Mouse (Mus musculus) embryonic facial prominence, embryonic 12.5 days (tissue): ENCODE measurements around the gene Rpl26. TPM values are rescaled to one million over a fixed set of nuclear protein-coding genes. Genes with fewer than 3 reads are reported as not detected.

Experiments used
- ATAC-seq: fragments of 200-750 bp; cut with Nextera tagmentation; 2 replicates; pipeline ENCODE4 v1.8.0; 2017; ENCODE audit not compliant: insufficient number of reproducible peaks, insufficient read depth, low FRiP score, low TSS enrichment
- H3K27ac ChIP-seq: fragments of 300-500 bp; sonication (generic); 2 replicates; pipeline ENCODE4 v1.5.1; 2016; ENCODE audit warnings: mild to moderate bottlenecking
- H3K27me3 ChIP-seq: fragments of 300-500 bp; sonication (generic); 2 replicates; pipeline ENCODE4 v1.6.1; 2016; ENCODE audit warnings: mild to moderate bottlenecking, moderate library complexity
- H3K36me3 ChIP-seq: fragments of 300-500 bp; sonication (generic); 2 replicates; pipeline ENCODE4 v1.6.1; 2016; ENCODE audit warnings: mild to moderate bottlenecking
- H3K4me1 ChIP-seq: fragments of 300-500 bp; sonication (generic); 2 replicates; pipeline ENCODE4 v1.6.1; 2016
- H3K4me2 ChIP-seq: fragments of 300-500 bp; sonication (generic); replicated peaks from 2 replicates; pipeline ENCODE4 v1.6.1; 2016; ENCODE audit warnings: mild to moderate bottlenecking, moderate library complexity
- H3K4me3 ChIP-seq: fragments of 300-500 bp; sonication (generic); 2 replicates; pipeline ENCODE4 v1.5.1; 2016; ENCODE audit warnings: mild to moderate bottlenecking
- H3K9ac ChIP-seq: fragments of 300-500 bp; sonication (generic); 2 replicates; pipeline ENCODE4 v1.6.1; 2016; ENCODE audit warnings: mild to moderate bottlenecking, moderate library complexity
- H3K9me3 ChIP-seq: fragments of 300-500 bp; sonication (generic); 2 replicates; pipeline ENCODE4 v1.6.1; 2016; ENCODE audit warnings: mild to moderate bottlenecking, moderate library complexity
- WGBS: fragments of 180-500 bp; shearing (Covaris S2); methylation state at CpG from one replicate; pipeline ENCODE4 v1.1.7; 2016; 5-methylcytosine and 5-hydroxymethylcytosine counted together
- polyA plus RNA-seq: library from polyadenylated mRNA; unstranded; fragments of >200 nt; fragmentation: Nextera tagmentation; extraction: Ambion mirVana; gene quantifications from 2 replicates; pipeline ENCODE4 v1.2.1, GENCODE M21; 2016

The Rpl26 gene
- polyA plus RNA-seq: 915 and 939 TPM in 2 replicates

- Histone ChIP-seq H3K9ac (peak within 1 kb of the TSS; percentile 88), H3K27ac (peak within 1 kb of the TSS; percentile 95), H3K4me2 (peak within 1 kb of the TSS; percentile 61), H3K27me3 (0 out of 2 replicates have a peak, but pooled peaks cover 2% of the 10 kb centered on the region), H3K4me3 (peak within 1 kb of the TSS; percentile 91), H3K4me1 (peaks cover 10% of the 10 kb centered on the region), H3K9me3 (no peaks in the 10 kb centered on the region), H3K36me3 (peaks cover 37% of the 10 kb centered on the region)
- WGBS: under 1% methylated on average over 52 of the region's 52 CpGs
- ATAC-seq: peak; percentile 86
Observed at GRCm38 (mm10) chr11:68901351-68902046, at the start of gene Rpl26. Gene Rpl26 (plus strand): TSS chr11:68901583.

GRCm38 (mm10) chr11:68851644-68852485 is 49.5 kb upstream of the Rpl26 start:
- Histone ChIP-seq H3K4me1 (peaks cover 17% of the 10 kb centered on the region), H3K36me3 (no peaks in the 10 kb centered on the region), H3K27ac (peak overlapping the region; percentile 97), H3K27me3 (no peaks in the 10 kb centered on the region), H3K4me3 (peak overlapping the region; percentile 70), H3K9ac (peak overlapping the region; percentile 82), H3K9me3 (no peaks in the 10 kb centered on the region), H3K4me2 (peak overlapping the region; percentile 62)
- WGBS: 2% methylated on average over 13 of the region's 13 CpGs
- ATAC-seq: no peak

GRCm38 (mm10) chr11:68852486-68852901 is 48.9 kb upstream of the Rpl26 start:
- peak; percentile 73 for ATAC-seq
- peak overlapping the region; percentile 82 for H3K9ac ChIP-seq
- H3K4me1 ChIP-seq: peaks cover 17% of the 10 kb centered on the region
- peak overlapping the region; percentile 62 for H3K4me2 ChIP-seq
- peak overlapping the region; percentile 70 for H3K4me3 ChIP-seq
- under 1% methylated on average over 35 of the region's 36 CpGs for WGBS
- no peaks in the 10 kb centered on the region for H3K36me3 ChIP-seq
- H3K27ac ChIP-seq: peak overlapping the region; percentile 97
- H3K27me3 ChIP-seq: no peaks in the 10 kb centered on the region
- no peaks in the 10 kb centered on the region for H3K9me3 ChIP-seq

- H3K27ac ChIP-seq: peak overlapping the region; percentile 97
- H3K4me3 ChIP-seq: peak overlapping the region; percentile 70
- ATAC-seq: peak; percentile 99
- no peaks in the 10 kb centered on the region for H3K27me3 ChIP-seq
- H3K9me3 ChIP-seq: no peaks in the 10 kb centered on the region
- H3K4me1 ChIP-seq: peaks cover 17% of the 10 kb centered on the region
- no peaks in the 10 kb centered on the region for H3K36me3 ChIP-seq
- under 1% methylated on average over 42 of the region's 42 CpGs for WGBS
- peak overlapping the region; percentile 62 for H3K4me2 ChIP-seq
- peak overlapping the region; percentile 82 for H3K9ac ChIP-seq
Observed at GRCm38 (mm10) chr11:68852932-68853409, 48.4 kb upstream of the Rpl26 start.

GRCm38 (mm10) chr11:68853611-68854401 is 47.6 kb upstream of the Rpl26 start:
- Histone ChIP-seq H3K4me3 (peak overlapping the region; percentile 70), H3K27me3 (no peaks in the 10 kb centered on the region), H3K36me3 (no peaks in the 10 kb centered on the region), H3K27ac (peak overlapping the region; percentile 97), H3K4me1 (peaks cover 17% of the 10 kb centered on the region), H3K4me2 (peak overlapping the region; percentile 62), H3K9ac (peak overlapping the region; percentile 82), H3K9me3 (no peaks in the 10 kb centered on the region)
- WGBS: 47% methylated on average over 14 of the region's 14 CpGs
- ATAC-seq: no peak

- Histone ChIP-seq H3K27me3 (no peaks in the 10 kb centered on the region), H3K36me3 (no peaks in the 10 kb centered on the region), H3K9ac (no peak overlapping the region), H3K4me3 (no peak overlapping the region), H3K9me3 (no peaks in the 10 kb centered on the region), H3K4me2 (no peak overlapping the region), H3K27ac (no peak overlapping the region), H3K4me1 (peaks cover 17% of the 10 kb centered on the region)
- 81% methylated on average over 3 of the region's 3 CpGs for WGBS
- no peak for ATAC-seq
Observed at GRCm38 (mm10) chr11:68854621-68855020, 46.8 kb upstream of the Rpl26 start.

GRCm38 (mm10) chr11:68857329-68857728 is 44.1 kb upstream of the Rpl26 start:
- Histone ChIP-seq H3K4me2 (no peak overlapping the region), H3K9ac (no peak overlapping the region), H3K27ac (no peak overlapping the region), H3K36me3 (no peaks in the 10 kb centered on the region), H3K4me3 (no peak overlapping the region), H3K9me3 (no peaks in the 10 kb centered on the region), H3K4me1 (peaks cover 8% of the 10 kb centered on the region; the same call in 1 of the 2 replicates), H3K27me3 (no peaks in the 10 kb centered on the region)
- WGBS: 83% methylated on average over 3 of the region's 3 CpGs
- ATAC-seq: no peak

GRCm38 (mm10) chr11:68859943-68860593 is 41.3 kb upstream of the Rpl26 start:
- no peak overlapping the region for H3K4me2 ChIP-seq
- WGBS: 78% methylated on average over 8 of the region's 8 CpGs
- no peaks in the 10 kb centered on the region for H3K36me3 ChIP-seq
- H3K27me3 ChIP-seq: no peaks in the 10 kb centered on the region
- ATAC-seq: no peak
- H3K27ac ChIP-seq: no peak overlapping the region
- H3K4me3 ChIP-seq: no peak overlapping the region
- no peaks in the 10 kb centered on the region for H3K9me3 ChIP-seq
- H3K9ac ChIP-seq: no peak overlapping the region
- H3K4me1 ChIP-seq: no peaks in the 10 kb centered on the region

GRCm38 (mm10) chr11:68862260-68862659 is 39.1 kb upstream of the Rpl26 start:
- no peaks in the 10 kb centered on the region for H3K36me3 ChIP-seq
- H3K4me2 ChIP-seq: no peak overlapping the region
- 68% methylated on average over 2 of the region's 2 CpGs for WGBS
- no peaks in the 10 kb centered on the region for H3K4me1 ChIP-seq
- no peak overlapping the region for H3K27ac ChIP-seq
- no peaks in the 10 kb centered on the region for H3K27me3 ChIP-seq
- H3K9me3 ChIP-seq: no peaks in the 10 kb centered on the region
- H3K4me3 ChIP-seq: no peak overlapping the region
- ATAC-seq: no peak
- H3K9ac ChIP-seq: no peak overlapping the region

- Histone ChIP-seq H3K4me1 (no peaks in the 10 kb centered on the region), H3K9me3 (no peaks in the 10 kb centered on the region), H3K36me3 (no peaks in the 10 kb centered on the region), H3K4me2 (no peak overlapping the region), H3K4me3 (no peak overlapping the region), H3K27me3 (no peaks in the 10 kb centered on the region), H3K27ac (no peak overlapping the region), H3K9ac (no peak overlapping the region)
- 82% methylated on average over 4 of the region's 4 CpGs for WGBS
- ATAC-seq: no peak
Observed at GRCm38 (mm10) chr11:68863631-68864091, 37.7 kb upstream of the Rpl26 start.
